Mouse (Mus musculus) kidney, embryonic 15.5 days (tissue): ENCODE data around the gene Nmur2. TPM values are rescaled to one million over a fixed set of nuclear protein-coding genes. Genes with fewer than 3 reads are reported as not detected.

Experiments
- ATAC-seq: fragments of 200-750 bp; cut with Nextera tagmentation; replicated peaks from 2 replicates; pipeline ENCODE4 v1.8.0; 2017; ENCODE audit warnings: moderate TSS enrichment; ENCODE audit not compliant: low FRiP score
- H3K27ac ChIP-seq: fragments of 300-500 bp; sonication (generic); 2 replicates; pipeline ENCODE4 v1.5.1; 2015; ENCODE audit warnings: mild to moderate bottlenecking, inconsistent platforms
- H3K27me3 ChIP-seq: fragments of 300-500 bp; sonication (generic); 2 replicates; pipeline ENCODE4 v1.6.1; 2015; ENCODE audit warnings: inconsistent platforms
- H3K36me3 ChIP-seq: fragments of 300-500 bp; sonication (generic); 2 replicates; pipeline ENCODE4 v1.6.1; 2015; ENCODE audit warnings: inconsistent platforms
- H3K4me1 ChIP-seq: fragments of 300-500 bp; sonication (generic); 2 replicates; pipeline ENCODE4 v1.6.1; 2015; ENCODE audit warnings: inconsistent platforms
- H3K4me2 ChIP-seq: fragments of 300-500 bp; sonication (generic); 2 replicates; pipeline ENCODE4 v1.6.1; 2015; ENCODE audit warnings: moderate library complexity, mild to moderate bottlenecking, inconsistent platforms
- H3K4me3 ChIP-seq: fragments of 300-500 bp; sonication (generic); replicated peaks from 2 replicates; pipeline ENCODE4 v1.5.1; 2015; ENCODE audit warnings: mild to moderate bottlenecking, inconsistent platforms
- H3K9ac ChIP-seq: fragments of 300-500 bp; sonication (generic); 2 replicates; pipeline ENCODE4 v1.6.1; 2015; ENCODE audit warnings: mild to moderate bottlenecking, inconsistent platforms
- H3K9me3 ChIP-seq: fragments of 300-500 bp; sonication (generic); replicated peaks from 2 replicates; pipeline ENCODE4 v1.6.1; 2016; ENCODE audit warnings: inconsistent platforms
- WGBS: fragments of 180-500 bp; shearing (Covaris S2); methylation state at CpG from one replicate; pipeline ENCODE4 v1.1.7; 2015; ENCODE audit warnings: mixed read lengths; 5-methylcytosine and 5-hydroxymethylcytosine counted together
- polyA plus RNA-seq: library from polyadenylated mRNA; unstranded; fragments of >200 nt; fragmentation: Nextera tagmentation; extraction: Ambion mirVana; gene quantifications from 2 replicates; pipeline ENCODE4 v1.2.1, GENCODE M21; 2015

Nmur2 gene
- polyA plus RNA-seq, 1 experiment from 2014 or later, result 0.08 TPM

GRCm38 (mm10) chr11:56008277-56008676 lies 32.5 kb downstream of the Nmur2 start:
- 39% methylated on average over 3 of the region's 3 CpGs for WGBS

GRCm38 (mm10) chr11:55992799-55993198 lies 48.0 kb downstream of the Nmur2 start:
- Histone ChIP-seq H3K27me3 (0 out of 2 replicates have a peak, but pooled peaks cover 3% of the 10 kb centered on the region), H3K4me3 (no peak overlapping the region), H3K4me1 (no peaks in the 10 kb centered on the region), H3K9ac (no peak overlapping the region), H3K36me3 (no peaks in the 10 kb centered on the region), H3K27ac (no peak overlapping the region), H3K4me2 (no peak overlapping the region), H3K9me3 (no peaks in the 10 kb centered on the region)
- no peak for ATAC-seq
- 27% methylated on average over 1 of the region's 1 CpGs for WGBS

More at GRCm38 (mm10) chr11:56008277-56008676, 32.5 kb downstream of the Nmur2 start:
- no peak overlapping the region for H3K27ac ChIP-seq
- no peaks in the 10 kb centered on the region for H3K4me1 ChIP-seq
- H3K27me3 ChIP-seq, result no peaks in the 10 kb centered on the region
- no peaks in the 10 kb centered on the region for H3K36me3 ChIP-seq
- H3K4me2 ChIP-seq, result no peak overlapping the region
- H3K9ac ChIP-seq, result no peak overlapping the region
- no peak overlapping the region for H3K4me3 ChIP-seq
- ATAC-seq, result no peak
- no peaks in the 10 kb centered on the region for H3K9me3 ChIP-seq

- no peak overlapping the region for H3K4me2 ChIP-seq
- WGBS, result 76% methylated on average over 3 of the region's 3 CpGs
- H3K9ac ChIP-seq, result no peak overlapping the region
- no peaks in the 10 kb centered on the region for H3K36me3 ChIP-seq
- H3K9me3 ChIP-seq, result no peaks in the 10 kb centered on the region
- H3K27me3 ChIP-seq, result 0 out of 2 replicates have a peak, but pooled peaks cover 3% of the 10 kb centered on the region
- H3K27ac ChIP-seq, result no peak overlapping the region
- H3K4me3 ChIP-seq, result no peak overlapping the region
- no peaks in the 10 kb centered on the region for H3K4me1 ChIP-seq
- ATAC-seq, result no peak
Observed at GRCm38 (mm10) chr11:55992148-55992547, 48.7 kb downstream of the Nmur2 start.

GRCm38 (mm10) chr11:55991505-55992066 lies 49.2 kb downstream of the Nmur2 start:
- no peaks in the 10 kb centered on the region for H3K9me3 ChIP-seq
- no peak overlapping the region for H3K9ac ChIP-seq
- H3K4me3 ChIP-seq, result no peak overlapping the region
- no peak for ATAC-seq
- WGBS, result 12% methylated on average over 8 of the region's 8 CpGs
- H3K27ac ChIP-seq, result no peak overlapping the region
- 0 out of 2 replicates have a peak, but pooled peaks cover 3% of the 10 kb centered on the region for H3K27me3 ChIP-seq
- no peaks in the 10 kb centered on the region for H3K4me1 ChIP-seq
- H3K36me3 ChIP-seq, result no peaks in the 10 kb centered on the region
- H3K4me2 ChIP-seq, result no peak overlapping the region

- Histone ChIP-seq H3K4me3 (no peak overlapping the region), H3K4me2 (no peak overlapping the region), H3K9ac (no peak overlapping the region), H3K27ac (no peak overlapping the region), H3K9me3 (no peaks in the 10 kb centered on the region), H3K4me1 (no peaks in the 10 kb centered on the region), H3K36me3 (no peaks in the 10 kb centered on the region), H3K27me3 (no peaks in the 10 kb centered on the region)
- ATAC-seq, result no peak
- WGBS, result 68% methylated on average over 3 of the region's 3 CpGs
Observed at GRCm38 (mm10) chr11:55984643-55985042, 56.2 kb downstream of the Nmur2 start.

GRCm38 (mm10) chr11:55981656-55982055 lies 59.2 kb downstream of the Nmur2 start:
- no peak for ATAC-seq
- H3K4me1 ChIP-seq, result no peaks in the 10 kb centered on the region
- no peaks in the 10 kb centered on the region for H3K36me3 ChIP-seq
- no peak overlapping the region for H3K9ac ChIP-seq
- H3K4me3 ChIP-seq, result no peak overlapping the region
- H3K9me3 ChIP-seq, result no peaks in the 10 kb centered on the region
- no peak overlapping the region for H3K4me2 ChIP-seq
- no peak overlapping the region for H3K27ac ChIP-seq
- 44% methylated on average over 1 of the region's 1 CpGs for WGBS
- H3K27me3 ChIP-seq, result no peaks in the 10 kb centered on the region

- Histone ChIP-seq H3K27me3 (no peaks in the 10 kb centered on the region), H3K9ac (no peak overlapping the region), H3K4me2 (no peak overlapping the region), H3K27ac (no peak overlapping the region), H3K9me3 (no peaks in the 10 kb centered on the region), H3K4me1 (no peaks in the 10 kb centered on the region), H3K36me3 (no peaks in the 10 kb centered on the region), H3K4me3 (no peak overlapping the region)
- WGBS, result 63% methylated on average over 6 of the region's 6 CpGs
- no peak for ATAC-seq
Observed at GRCm38 (mm10) chr11:55978146-55978545, 62.7 kb downstream of the Nmur2 start.
